Mouse (Mus musculus) forebrain, embryonic 10.5 days (tissue): ENCODE data around the gene Emc4. TPM values are rescaled to one million over a fixed set of nuclear protein-coding genes. Genes with fewer than 3 reads are reported as not detected.

Experiments used
- DNase-seq: peaks from one replicate; pipeline ENCODE4 v3.0.0-alpha.2; 2017; ENCODE audit warnings: low spot score; ENCODE audit errors: extremely low spot score
- H3K27ac ChIP-seq: fragments of 300-500 bp; sonication (generic); 2 replicates; pipeline ENCODE4 v1.5.1; 2016; ENCODE audit warnings: mild to moderate bottlenecking
- H3K27me3 ChIP-seq: fragments of 300-500 bp; sonication (generic); 2 replicates; pipeline ENCODE4 v1.6.1; 2016; ENCODE audit warnings: mild to moderate bottlenecking; ENCODE audit not compliant: poor library complexity, severe bottlenecking
- H3K36me3 ChIP-seq: fragments of 300-500 bp; sonication (generic); replicated peaks from 2 replicates; pipeline ENCODE4 v1.6.1; 2016; ENCODE audit warnings: mild to moderate bottlenecking, moderate library complexity
- H3K4me1 ChIP-seq: fragments of 300-500 bp; sonication (generic); 2 replicates; pipeline ENCODE4 v1.6.1; 2016
- H3K4me3 ChIP-seq: fragments of 300-500 bp; sonication (generic); 2 replicates; pipeline ENCODE4 v1.5.1; 2016; ENCODE audit warnings: mild to moderate bottlenecking, moderate library complexity
- H3K9me3 ChIP-seq: fragments of 300-500 bp; sonication (generic); 2 replicates; pipeline ENCODE4 v1.6.1; 2016; ENCODE audit warnings: mild to moderate bottlenecking, moderate library complexity
- WGBS: fragments of 180-500 bp; shearing (Covaris S2); methylation state at CpG from one replicate; pipeline ENCODE4 v1.1.7; 2016; 5-methylcytosine and 5-hydroxymethylcytosine counted together
- polyA plus RNA-seq: library from polyadenylated mRNA; unstranded; fragments of >200 nt; fragmentation: Nextera tagmentation; extraction: Ambion mirVana; gene quantifications from 2 replicates; pipeline ENCODE4 v1.2.1, GENCODE M21; 2016

Emc4 gene
- polyA plus RNA-seq, 1 experiment from 2014 or later, result 113 TPM

- Histone ChIP-seq H3K4me1 (peaks cover 19% of the 10 kb centered on the region), H3K9me3 (no peaks in the 10 kb centered on the region), H3K36me3 (peaks cover 7% of the 10 kb centered on the region), H3K4me3 (no peak overlapping the region), H3K27ac (no peak overlapping the region), H3K27me3 (0 out of 2 replicates have a peak, but pooled peaks cover 3% of the 10 kb centered on the region)
- no peak for DNase-seq
- WGBS, result 79% methylated on average over 5 of the region's 5 CpGs
Observed at GRCm38 (mm10) chr2:112369941-112370340, 2.1 kb upstream of the Emc4 start.

DNA sequence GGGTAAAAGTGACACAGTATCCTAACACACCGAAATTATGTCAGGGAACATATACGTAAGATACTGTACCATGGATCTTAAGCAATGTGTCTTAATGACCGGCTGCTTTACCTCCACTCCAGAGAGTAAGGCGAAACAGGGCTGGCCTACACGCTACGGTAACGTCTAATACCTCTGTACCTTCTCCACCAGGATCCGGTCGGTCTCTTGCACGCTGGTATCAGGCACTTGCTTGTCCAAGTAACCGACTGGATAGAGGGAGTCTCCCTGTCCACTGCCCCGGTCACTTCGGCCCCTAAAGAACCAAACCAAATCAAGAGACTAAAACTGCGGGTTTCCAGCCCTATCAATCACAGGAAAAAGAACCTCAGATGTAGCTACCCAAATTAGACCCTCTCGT, 605 bp downstream of the Emc4 start:
- 22% methylated on average over 15 of the region's 15 CpGs for WGBS
- H3K4me3 ChIP-seq, result peak overlapping the region; percentile 88
- peak overlapping the region; percentile 88 for H3K27ac ChIP-seq

GRCm38 (mm10) chr2:112360781-112361169, 7.1 kb downstream of the Emc4 start:
- peaks cover 95% of the 10 kb centered on the region for H3K36me3 ChIP-seq

More for the DNA sequence above, 605 bp downstream of the Emc4 start:
- DNase-seq, result peak; percentile 17
- H3K27me3 ChIP-seq, result no peaks in the 10 kb centered on the region
- H3K4me1 ChIP-seq, result peaks cover 19% of the 10 kb centered on the region
- H3K36me3 ChIP-seq, result peaks cover 32% of the 10 kb centered on the region
- no peaks in the 10 kb centered on the region for H3K9me3 ChIP-seq

GRCm38 (mm10) chr2:112360012-112360780, 7.6 kb downstream of the Emc4 start:
- 90% methylated on average over 12 of the region's 12 CpGs for WGBS
- no peak overlapping the region for H3K27ac ChIP-seq
- peaks cover 90% of the 10 kb centered on the region for H3K36me3 ChIP-seq
- no peak for DNase-seq
- no peak overlapping the region for H3K4me3 ChIP-seq
- no peaks in the 10 kb centered on the region for H3K4me1 ChIP-seq
- no peaks in the 10 kb centered on the region for H3K27me3 ChIP-seq
- H3K9me3 ChIP-seq, result no peaks in the 10 kb centered on the region

More at GRCm38 (mm10) chr2:112360781-112361169, 7.1 kb downstream of the Emc4 start:
- Histone ChIP-seq H3K4me1 (no peaks in the 10 kb centered on the region), H3K27me3 (no peaks in the 10 kb centered on the region), H3K27ac (no peak overlapping the region), H3K9me3 (no peaks in the 10 kb centered on the region), H3K4me3 (no peak overlapping the region)
- no peak for DNase-seq
- 89% methylated on average over 2 of the region's 2 CpGs for WGBS

DNA sequence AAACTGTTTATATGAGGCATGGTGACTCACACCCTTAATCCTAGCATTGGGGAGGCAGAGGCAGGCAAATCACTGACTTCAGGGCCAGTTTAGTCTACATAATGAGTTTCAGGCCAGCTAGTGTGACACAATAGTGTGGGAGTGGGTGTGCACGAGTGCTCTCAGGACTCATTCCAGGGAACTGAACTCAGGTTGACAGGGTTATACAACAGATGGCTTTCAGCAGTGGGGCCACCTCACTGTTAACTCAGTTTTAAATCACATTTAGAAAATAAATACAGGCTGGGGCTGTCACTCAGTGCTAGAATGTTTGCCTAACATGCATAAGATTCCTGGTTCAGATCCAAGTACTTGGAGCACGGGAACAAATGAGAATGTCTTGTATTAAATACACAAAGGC, 8.2 kb downstream of the Emc4 start:
- Histone ChIP-seq H3K4me1 (no peaks in the 10 kb centered on the region), H3K4me3 (no peak overlapping the region), H3K9me3 (no peaks in the 10 kb centered on the region), H3K36me3 (peaks cover 85% of the 10 kb centered on the region), H3K27ac (no peak overlapping the region), H3K27me3 (no peaks in the 10 kb centered on the region)
- 91% methylated on average over 2 of the region's 2 CpGs for WGBS
- DNase-seq, result no peak

GRCm38 (mm10) chr2:112353685-112354455, 14.0 kb downstream of the Emc4 start:
- H3K36me3 ChIP-seq, result peaks cover 48% of the 10 kb centered on the region
- DNase-seq, result no peak

GRCm38 (mm10) chr2:112348246-112348645, 19.6 kb downstream of the Emc4 start:
- Histone ChIP-seq H3K4me3 (no peak overlapping the region), H3K27me3 (no peaks in the 10 kb centered on the region), H3K9me3 (no peaks in the 10 kb centered on the region), H3K27ac (no peak overlapping the region), H3K4me1 (no peaks in the 10 kb centered on the region), H3K36me3 (peaks cover 18% of the 10 kb centered on the region)
- WGBS, result 88% methylated on average over 3 of the region's 3 CpGs
- DNase-seq, result no peak

More at GRCm38 (mm10) chr2:112353685-112354455, 14.0 kb downstream of the Emc4 start:
- Histone ChIP-seq H3K27ac (no peak overlapping the region), H3K4me3 (no peak overlapping the region), H3K27me3 (no peaks in the 10 kb centered on the region), H3K4me1 (no peaks in the 10 kb centered on the region), H3K9me3 (no peaks in the 10 kb centered on the region)
- WGBS, result 93% methylated on average over 7 of the region's 7 CpGs

DNA sequence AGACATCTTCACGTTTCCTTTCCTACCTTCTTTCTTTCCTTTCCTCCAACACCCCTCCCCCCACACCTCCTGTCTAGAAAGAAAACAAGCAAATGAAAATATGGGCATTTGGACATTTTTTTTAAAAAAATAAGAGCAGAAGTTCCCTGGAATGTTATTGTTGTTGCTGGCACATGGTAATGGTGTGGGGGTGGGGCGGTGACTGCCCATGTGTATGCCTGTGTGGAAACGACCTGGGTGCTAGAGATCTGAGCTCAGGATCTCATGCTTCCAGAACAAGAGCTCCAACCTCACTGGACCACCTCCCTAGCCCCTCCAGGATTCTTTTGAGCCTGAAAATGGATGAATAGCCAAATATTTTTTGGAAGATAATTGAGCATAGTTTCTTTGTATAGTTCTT, 26.7 kb downstream of the Emc4 start:
- H3K4me3 ChIP-seq, result no peak overlapping the region
- peaks cover 24% of the 10 kb centered on the region for H3K36me3 ChIP-seq
- WGBS, result 76% methylated on average over 3 of the region's 3 CpGs
- no peaks in the 10 kb centered on the region for H3K27me3 ChIP-seq
- no peak overlapping the region for H3K27ac ChIP-seq
- no peak for DNase-seq
- no peaks in the 10 kb centered on the region for H3K9me3 ChIP-seq
- H3K4me1 ChIP-seq, result no peaks in the 10 kb centered on the region

DNA sequence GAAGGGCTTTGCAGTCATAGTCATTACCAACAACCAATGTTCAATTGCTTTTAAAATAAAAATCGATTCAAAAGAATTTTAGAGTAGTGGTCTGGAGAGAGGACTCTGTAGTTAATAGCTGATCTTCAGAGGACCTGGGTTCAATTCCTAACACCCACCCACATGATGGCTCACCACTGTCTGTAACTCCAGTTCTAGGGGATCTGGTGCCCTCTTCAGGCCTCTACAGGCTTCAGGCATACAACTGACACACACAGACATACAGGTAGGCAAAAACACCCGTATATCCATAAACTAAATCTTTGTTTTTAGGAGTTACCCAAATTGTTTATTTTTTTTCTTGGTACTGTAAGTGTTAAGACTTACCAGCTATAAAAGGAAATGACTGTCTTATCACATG, 28.1 kb downstream of the Emc4 start:
- Histone ChIP-seq H3K4me3 (no peak overlapping the region), H3K27ac (no peak overlapping the region), H3K9me3 (no peaks in the 10 kb centered on the region), H3K4me1 (no peaks in the 10 kb centered on the region), H3K36me3 (peaks cover 28% of the 10 kb centered on the region), H3K27me3 (no peaks in the 10 kb centered on the region)
- WGBS, result 83% methylated on average over 2 of the region's 2 CpGs
- DNase-seq, result no peak

DNA sequence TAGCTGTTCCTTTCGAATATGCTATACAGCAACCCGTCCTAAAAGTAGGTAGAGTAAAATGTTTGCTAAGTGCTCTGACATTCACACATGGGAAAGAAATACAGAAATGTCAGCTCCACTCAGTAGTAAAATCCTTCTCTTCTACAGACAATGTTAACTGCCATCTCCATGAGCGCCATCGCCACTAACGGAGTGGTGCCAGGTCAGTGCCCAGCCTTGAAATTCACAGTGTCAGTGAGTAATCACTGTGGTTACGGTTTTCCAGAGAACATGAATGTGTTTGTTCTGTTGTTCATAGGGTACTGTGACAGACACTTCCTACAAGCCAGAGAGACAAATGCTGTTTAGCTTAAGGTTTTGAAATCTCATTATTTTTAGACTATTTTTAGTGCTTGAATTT, 30.6 kb downstream of the Emc4 start:
- Histone ChIP-seq H3K4me3 (no peak overlapping the region), H3K27ac (no peak overlapping the region), H3K9me3 (no peaks in the 10 kb centered on the region), H3K36me3 (peaks cover 31% of the 10 kb centered on the region), H3K4me1 (no peaks in the 10 kb centered on the region), H3K27me3 (no peaks in the 10 kb centered on the region)
- DNase-seq, result no peak
- 95% methylated on average over 6 of the region's 6 CpGs for WGBS

GRCm38 (mm10) chr2:112332051-112332898, 35.6 kb downstream of the Emc4 start:
- DNase-seq, result no peak
- Histone ChIP-seq H3K4me3 (no peak overlapping the region), H3K27ac (no peak overlapping the region), H3K4me1 (no peaks in the 10 kb centered on the region), H3K9me3 (no peaks in the 10 kb centered on the region), H3K36me3 (peaks cover 13% of the 10 kb centered on the region), H3K27me3 (no peaks in the 10 kb centered on the region)
- WGBS, result 79% methylated on average over 4 of the region's 4 CpGs

DNA sequence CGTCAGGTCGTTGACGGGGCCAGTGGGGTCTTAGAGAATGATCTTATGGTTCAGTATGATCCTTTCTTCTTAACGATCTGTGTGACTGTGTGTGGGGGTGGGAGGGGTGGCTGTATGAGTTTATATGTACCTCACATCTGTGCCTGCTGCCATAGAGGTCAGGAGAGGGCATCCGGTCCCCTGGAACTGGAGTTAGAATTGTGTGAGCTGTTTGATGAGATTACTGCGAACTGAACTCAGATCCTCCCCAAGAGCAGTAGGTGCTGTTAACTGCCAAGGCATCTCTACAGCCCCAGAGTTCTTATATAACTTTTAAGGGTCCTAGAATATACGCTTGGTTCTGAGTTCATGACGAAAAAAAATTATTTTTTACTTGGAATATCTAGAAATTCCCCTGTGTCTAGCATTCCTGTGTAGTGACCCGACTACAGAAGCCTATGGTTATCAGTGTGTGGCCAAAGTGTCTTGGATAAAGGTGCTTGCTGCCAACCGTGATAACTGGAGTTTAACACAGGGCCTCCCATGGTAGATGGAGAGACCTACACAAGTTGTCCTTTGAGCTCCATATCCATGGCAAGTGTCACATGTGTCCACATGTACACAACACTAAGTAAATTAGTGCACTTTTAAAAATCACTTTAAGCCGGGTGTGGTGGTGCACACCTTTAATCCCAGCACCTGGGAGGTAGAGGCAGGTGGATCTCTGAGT, 39.6 kb downstream of the Emc4 start:
- Histone ChIP-seq H3K27ac (no peak overlapping the region), H3K4me1 (no peaks in the 10 kb centered on the region), H3K9me3 (no peaks in the 10 kb centered on the region), H3K4me3 (no peak overlapping the region), H3K36me3 (no peaks in the 10 kb centered on the region), H3K27me3 (no peaks in the 10 kb centered on the region)
- WGBS, result 87% methylated on average over 11 of the region's 11 CpGs
- DNase-seq, result no peak
